Mouse (Mus musculus) spleen, adult 2 months (tissue): Measurements from ENCODE around the gene 1700022I11Rik.

Source experiments
- CTCF ChIP-seq: fragments of 200-500 bp; IDR thresholded peaks from 2 replicates; pipeline ENCODE4 v1.5.1; 2011; ENCODE audit warnings: mild to moderate bottlenecking, inconsistent platforms; ENCODE audit not compliant: insufficient read depth, insufficient read length, insufficient replicate concordance; ENCODE audit errors: extremely low read depth
- POLR2A ChIP-seq: fragments of 200-500 bp; IDR thresholded peaks from 2 replicates; pipeline ENCODE4 v1.6.1; 2011; ENCODE audit warnings: low read depth, low read length, inconsistent platforms

DNA sequence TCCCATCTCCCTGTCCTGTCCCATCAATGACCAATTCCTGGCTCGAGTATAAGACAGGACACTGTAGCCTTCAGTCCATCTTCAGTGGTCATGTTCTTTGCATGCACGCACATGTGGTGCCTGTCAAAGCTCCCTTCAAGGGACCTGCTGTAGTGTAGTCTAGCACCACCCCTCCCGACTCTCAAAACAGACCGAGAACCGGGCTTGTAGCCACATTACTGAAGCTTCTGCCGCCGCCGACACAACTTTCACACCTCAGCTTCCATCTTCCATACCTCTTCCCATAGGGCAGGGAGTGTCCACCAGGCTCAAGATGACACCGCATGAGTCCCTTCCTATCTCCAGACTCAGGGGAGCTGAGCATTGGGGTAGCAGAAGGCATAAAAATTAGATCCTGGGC, 25.2 kb upstream of the 1700022I11Rik start:
- TF ChIP-seq POLR2A (no peak), CTCF (no peak)
